Mouse (Mus musculus) cerebellum, adult 18-20 months (tissue): ENCODE measurements around the gene Trim25.

Experiments
- DNase-seq, 2 experiments: peaks; one replicate each; pipeline ENCODE4 v3.0.0; 2021

Gene Trim25

DNA sequence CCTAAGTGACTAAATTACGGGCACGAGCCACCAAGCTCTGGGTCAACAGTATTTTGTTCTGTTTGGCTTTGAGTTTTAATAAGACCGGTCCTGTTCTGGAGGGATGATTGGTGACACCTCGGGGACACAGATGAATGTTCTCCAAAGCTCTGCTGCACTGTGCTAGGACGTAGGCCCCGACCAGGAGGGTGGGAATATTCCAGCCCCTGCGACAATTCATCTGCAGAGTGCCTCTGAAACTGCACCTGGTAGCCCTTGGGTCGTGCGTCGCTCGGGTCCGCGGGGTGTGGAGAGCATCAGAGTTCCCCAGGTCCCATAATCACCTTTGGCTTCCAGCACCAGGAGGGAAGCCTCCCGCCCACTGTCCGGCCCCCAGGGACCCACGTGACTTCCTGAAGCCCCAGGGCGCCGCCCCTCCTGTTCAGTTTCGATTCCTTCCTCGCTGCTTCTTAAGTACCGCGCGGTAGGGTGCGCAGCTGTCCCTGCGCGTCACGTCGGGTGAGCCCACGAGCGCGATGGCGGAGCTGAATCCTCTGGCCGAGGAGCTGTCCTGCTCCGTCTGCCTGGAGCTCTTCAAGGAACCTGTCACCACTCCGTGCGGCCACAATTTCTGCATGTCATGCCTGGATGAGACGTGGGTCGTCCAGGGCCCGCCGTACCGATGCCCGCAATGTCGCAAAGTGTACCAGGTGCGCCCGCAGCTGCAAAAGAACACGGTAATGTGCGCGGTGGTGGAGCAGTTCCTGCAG lies at the start of gene Trim25:
Trim25 (plus strand) TSS at position 403 of the 749 bp plus-strand sequence.
- DNase-seq, result peak in 1 of 2 experiments; percentile 12

GRCm38 (mm10) chr11:88949802-88950639 lies 49.2 kb upstream of the Trim25 start:
- DNase-seq, result no peak

DNA sequence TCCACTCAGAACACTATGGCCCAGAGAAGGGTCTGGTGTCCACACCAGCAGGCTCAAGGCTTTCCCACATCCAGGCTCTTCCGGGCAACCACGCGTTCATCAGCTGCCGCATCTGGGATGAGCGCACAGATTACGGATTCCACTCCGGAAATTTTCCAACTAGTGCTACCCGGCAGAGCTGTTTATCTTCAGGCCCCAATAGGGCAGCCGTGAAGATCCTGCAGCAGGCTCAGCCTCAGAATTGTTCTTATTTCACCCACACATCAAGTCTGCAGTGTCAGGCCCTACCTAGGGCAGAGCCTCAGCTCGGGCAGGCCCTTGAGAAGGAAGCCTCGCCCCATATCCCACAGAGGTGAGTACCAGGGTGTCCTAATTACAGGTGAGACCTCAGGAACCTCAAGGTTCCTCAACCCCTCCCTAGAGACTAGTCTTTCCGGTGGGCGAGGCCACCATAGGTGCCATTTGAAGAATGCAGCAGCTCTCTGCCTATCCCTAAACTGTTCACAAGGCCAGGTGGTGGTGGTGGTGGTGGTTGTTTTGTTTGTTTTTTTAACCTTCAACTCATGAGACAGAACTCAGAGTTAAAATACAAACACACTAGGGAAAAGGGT lies 48.4 kb upstream of the Trim25 start:
- DNase-seq, result no peak

GRCm38 (mm10) chr11:88951576-88951975 lies 47.6 kb upstream of the Trim25 start:
- DNase-seq, result no peak

- no peak for DNase-seq
These were observed 47.1 kb upstream of the Trim25 start for GRCm38 (mm10) chr11:88952117-88952516.

- DNase-seq, result no peak
These were observed 45.6 kb upstream of the Trim25 start for GRCm38 (mm10) chr11:88953582-88953981.

DNA sequence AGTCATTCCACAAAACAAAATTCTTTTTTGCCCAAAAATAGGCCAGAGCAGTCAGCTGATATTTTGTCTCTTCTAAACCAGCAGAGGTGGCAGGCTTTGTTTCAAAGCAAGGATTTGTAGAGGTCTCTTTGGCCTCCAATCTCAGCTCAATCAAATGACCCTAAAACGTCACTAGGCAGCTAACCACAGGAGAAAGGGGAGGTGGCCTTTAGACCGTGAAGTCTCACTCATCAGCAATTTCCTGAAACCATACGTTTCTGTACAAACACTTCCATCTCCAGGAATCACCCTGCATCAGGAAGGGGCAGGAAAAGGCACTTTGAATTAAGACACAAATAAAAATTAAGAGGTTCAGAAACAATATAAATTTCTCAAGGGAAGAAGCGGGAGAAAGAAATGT lies 44.4 kb upstream of the Trim25 start:
- no peak for DNase-seq

GRCm38 (mm10) chr11:88955217-88955969 lies 43.8 kb upstream of the Trim25 start, which contains the start of gene Scpep1:
TSS of gene Scpep1 (minus strand) at chr11:88955465.
- DNase-seq, result peak; percentile 98

DNA sequence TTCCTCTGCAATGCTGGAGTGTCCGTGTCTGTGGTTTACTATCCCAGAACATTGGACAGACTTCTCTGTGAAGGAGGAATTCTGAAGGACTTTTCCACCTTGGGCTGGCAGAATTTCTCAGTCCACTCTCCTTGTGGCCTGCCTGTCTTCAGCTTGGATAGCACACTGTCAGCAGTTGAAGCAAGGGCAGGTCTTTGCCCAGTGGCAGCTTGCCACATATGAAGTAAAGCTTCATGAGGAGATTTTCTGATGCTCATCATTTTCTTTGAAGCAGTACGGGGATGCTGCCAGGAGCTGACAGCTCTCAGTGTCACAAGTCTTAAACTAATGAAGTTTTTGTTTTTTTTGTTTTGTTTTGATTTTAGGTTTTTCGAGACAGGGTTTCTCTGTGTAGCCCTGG lies 40.3 kb upstream of the Trim25 start:
- no peak for DNase-seq

- DNase-seq, result no peak
These were observed 32.3 kb upstream of the Trim25 start, which contains the start of gene Elobl for GRCm38 (mm10) chr11:88966881-88967361. TSS of gene Elobl (minus strand) at chr11:88966931.

DNA sequence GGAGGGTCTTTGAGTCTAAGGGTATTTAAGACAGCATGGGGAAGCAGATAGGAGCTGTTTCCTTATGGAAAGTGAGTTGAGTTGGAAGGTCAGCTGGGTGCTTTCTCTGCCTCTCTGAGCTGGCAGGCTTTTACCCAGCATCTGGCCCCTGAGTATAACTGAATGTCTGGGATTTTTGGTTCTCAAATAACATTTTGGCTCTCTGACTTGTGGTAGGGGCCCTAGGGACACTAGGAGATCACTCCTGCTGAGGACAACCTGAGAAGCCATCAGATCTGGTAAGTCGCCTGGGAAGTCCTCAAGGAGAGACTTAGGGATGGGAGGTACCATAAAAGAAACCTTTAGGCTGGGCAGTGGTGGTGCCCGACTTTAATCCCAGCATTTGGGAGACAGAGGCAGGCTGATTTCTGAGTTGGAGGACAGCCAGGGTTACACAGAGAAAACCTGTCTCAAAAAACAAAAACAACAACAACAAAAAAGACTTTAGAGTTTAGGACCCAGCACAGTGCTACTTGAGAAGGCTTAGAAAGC lies 28.9 kb upstream of the Trim25 start, which contains the start of gene Coil:
Coil (plus strand) TSS at position 51 of the 531 bp plus-strand sequence.
- no peak for DNase-seq

DNA sequence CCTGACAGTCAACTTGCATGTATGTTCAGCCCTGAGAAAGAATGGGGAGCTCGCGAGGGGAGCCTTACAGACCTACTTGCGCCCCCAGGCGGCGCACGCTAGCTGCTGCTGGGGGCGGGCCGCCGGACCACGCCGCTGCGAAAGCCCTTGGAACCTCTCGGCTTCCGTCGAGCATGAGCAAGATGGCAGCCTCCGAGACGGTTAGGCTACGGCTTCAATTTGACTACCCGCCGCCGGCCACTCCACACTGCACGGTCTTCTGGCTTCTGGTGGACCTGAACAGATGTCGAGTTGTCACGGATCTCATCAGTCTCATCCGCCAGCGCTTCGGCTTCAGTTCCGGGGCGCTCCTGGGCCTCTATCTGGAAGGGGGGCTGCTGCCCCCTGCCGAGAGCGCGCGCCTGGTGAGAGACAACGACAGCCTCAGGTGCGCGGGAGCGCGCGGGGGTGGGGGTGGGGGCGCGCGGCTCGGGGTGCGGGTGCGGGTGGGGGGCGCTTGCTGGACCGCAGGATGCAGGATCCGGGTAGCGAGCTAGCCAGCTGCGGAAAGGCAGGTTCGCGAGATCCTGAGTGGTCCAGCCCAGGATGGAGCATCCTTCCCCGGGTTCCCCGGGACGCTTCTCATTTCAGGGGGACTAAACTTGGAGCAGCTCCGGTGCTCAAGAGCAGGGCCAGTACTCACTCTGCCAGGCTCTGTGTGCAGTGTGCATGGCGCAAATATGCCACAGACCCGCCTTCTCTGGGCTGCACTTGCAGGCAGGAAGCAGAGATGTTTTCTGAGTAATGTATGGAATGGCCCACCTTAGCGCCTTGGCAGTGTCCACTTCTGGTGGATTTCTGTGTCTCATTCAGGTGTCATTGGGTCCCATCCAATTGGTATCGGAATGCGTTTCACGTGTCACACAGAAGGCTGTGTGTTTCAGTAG lies 25.1 kb upstream of the Trim25 start:
- DNase-seq, result peak; percentile 94 to 97

- DNase-seq, result no peak
These were observed 22.9 kb upstream of the Trim25 start for GRCm38 (mm10) chr11:88976320-88976719.

GRCm38 (mm10) chr11:88977188-88977587 lies 22.0 kb upstream of the Trim25 start:
- no peak for DNase-seq

GRCm38 (mm10) chr11:88981337-88981736 lies 17.8 kb upstream of the Trim25 start:
- DNase-seq, result no peak

DNA sequence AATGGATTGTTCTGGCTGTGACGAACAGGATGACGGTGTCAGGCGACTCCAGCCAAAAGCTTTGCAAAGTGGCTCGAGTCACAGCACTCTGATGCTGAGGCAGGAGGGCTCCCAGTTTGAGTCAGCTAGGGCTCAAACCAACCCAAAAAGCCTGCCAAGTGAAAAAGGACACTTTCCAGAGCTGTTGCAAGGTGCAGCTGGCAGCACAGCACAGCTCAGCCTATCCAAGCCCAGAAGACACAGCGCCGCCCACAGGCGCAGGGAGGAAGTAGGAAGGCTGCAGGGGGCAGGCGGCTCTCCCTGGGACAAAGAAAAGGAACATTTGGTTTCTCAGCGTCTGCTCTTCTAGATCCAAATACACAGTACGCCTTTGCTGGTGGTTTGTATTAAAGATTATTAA lies 12.6 kb upstream of the Trim25 start:
- no peak for DNase-seq

DNA sequence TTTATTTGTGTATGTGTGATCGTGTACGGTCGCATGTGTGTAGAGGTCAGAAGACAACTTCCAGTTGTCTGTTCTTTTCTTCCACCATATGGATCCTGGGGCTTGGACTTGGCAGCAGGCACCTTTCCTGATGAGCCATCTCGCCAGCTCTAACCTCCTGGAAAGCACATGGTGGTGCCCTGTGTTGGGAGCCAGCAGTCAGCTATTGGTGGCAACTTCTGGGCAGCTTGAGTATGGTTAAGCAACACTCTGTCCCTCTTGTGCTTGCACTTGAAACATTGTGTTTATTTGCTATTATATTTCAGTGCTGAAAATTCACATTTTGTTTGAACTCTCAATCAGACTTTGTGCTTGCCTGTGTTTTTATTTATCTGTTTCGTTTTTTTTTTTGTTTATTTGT lies 10.2 kb upstream of the Trim25 start:
- DNase-seq, result no peak

GRCm38 (mm10) chr11:88989530-88989929 lies 9.6 kb upstream of the Trim25 start:
- no peak for DNase-seq

DNA sequence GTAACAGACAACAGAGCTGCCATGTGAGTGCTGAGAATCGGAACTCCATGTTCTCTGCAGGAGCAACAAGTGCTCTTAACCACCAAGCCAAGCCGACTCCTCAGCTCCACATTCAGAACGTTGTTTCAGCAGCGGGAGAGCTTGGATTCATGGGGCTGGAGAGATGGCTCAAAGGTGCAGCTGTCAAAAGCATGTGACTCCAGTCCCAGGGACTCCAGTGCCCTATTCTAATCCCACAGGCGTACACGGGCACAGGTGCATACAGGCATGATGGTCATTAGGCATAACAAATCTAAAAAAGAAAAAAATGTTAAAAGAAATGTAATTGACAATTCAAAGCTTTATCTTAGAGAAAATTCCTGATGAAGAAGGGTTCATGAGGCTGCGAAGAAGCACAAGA lies 6.0 kb upstream of the Trim25 start:
- DNase-seq, result no peak

DNA sequence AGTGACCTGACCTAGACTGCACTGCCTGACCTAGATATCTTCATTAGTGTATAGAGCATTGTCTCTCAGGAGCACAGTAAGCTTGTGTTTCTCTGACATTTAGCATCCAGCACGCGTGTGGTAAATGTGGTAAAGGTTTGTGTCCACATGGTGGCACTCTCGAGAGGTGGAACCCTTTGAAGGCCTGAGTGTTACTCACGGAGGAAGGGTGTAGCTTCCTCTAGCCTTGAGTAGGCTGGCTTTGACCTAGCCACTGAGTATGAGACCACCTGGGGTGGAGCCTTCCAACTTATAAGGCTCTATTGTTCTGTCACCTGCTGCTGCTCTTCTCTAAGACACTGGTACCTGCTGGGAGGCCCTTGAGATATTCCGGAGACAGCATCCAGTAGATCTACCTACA lies 5.6 kb upstream of the Trim25 start:
- peak; percentile 21 to 32 for DNase-seq

- DNase-seq, result no peak
These were observed 4.7 kb upstream of the Trim25 start for GRCm38 (mm10) chr11:88994492-88994891.
